Mouse (Mus musculus) lung, embryonic 15.5 days (tissue): Measurements from ENCODE around the gene Rnase9. TPM values are rescaled to one million over a fixed set of nuclear protein-coding genes. Genes with fewer than 3 reads are reported as not detected.
A peak's percentile ranks its signal among the peaks of the same experiment; 100 is the strongest.
"Not testable (repeated sequence)": the region's sequence is repeated elsewhere in the genome, so short reads cannot be mapped to it uniquely, and the experiment has no call there.

ENCODE experiments used
- ATAC-seq: fragments of 200-750 bp; cut with Nextera tagmentation; 2 replicates; pipeline ENCODE4 v1.8.0; 2017; ENCODE audit warnings: moderate number of reproducible peaks, borderline replicate concordance; ENCODE audit not compliant: low FRiP score, low TSS enrichment; ENCODE audit errors: extremely low read depth
- H3K27ac ChIP-seq: fragments of 300-500 bp; sonication (generic); 2 replicates; pipeline ENCODE4 v1.5.1; 2015; ENCODE audit warnings: moderate library complexity, mild to moderate bottlenecking, inconsistent platforms
- H3K27me3 ChIP-seq: fragments of 300-500 bp; sonication (generic); 2 replicates; pipeline ENCODE4 v1.6.1; 2015; ENCODE audit warnings: inconsistent platforms
- H3K36me3 ChIP-seq: fragments of 300-500 bp; sonication (generic); 2 replicates; pipeline ENCODE4 v1.6.1; 2015; ENCODE audit warnings: inconsistent platforms
- H3K4me1 ChIP-seq: fragments of 300-500 bp; sonication (generic); 2 replicates; pipeline ENCODE4 v1.6.1; 2015; ENCODE audit warnings: inconsistent platforms
- H3K4me2 ChIP-seq: fragments of 300-500 bp; sonication (generic); 2 replicates; pipeline ENCODE4 v1.6.1; 2015; ENCODE audit warnings: inconsistent platforms, mild to moderate bottlenecking, moderate library complexity
- H3K4me3 ChIP-seq: fragments of 300-500 bp; sonication (generic); 2 replicates; pipeline ENCODE4 v1.5.1; 2015; ENCODE audit warnings: mild to moderate bottlenecking, inconsistent platforms
- H3K9ac ChIP-seq: fragments of 300-500 bp; sonication (generic); 2 replicates; pipeline ENCODE4 v1.6.1; 2015; ENCODE audit warnings: inconsistent platforms
- H3K9me3 ChIP-seq: fragments of 300-500 bp; sonication (generic); 2 replicates; pipeline ENCODE4 v1.6.1; 2016; ENCODE audit warnings: inconsistent platforms
- WGBS: fragments of 180-500 bp; shearing (Covaris S2); methylation state at CpG from one replicate; pipeline ENCODE4 v1.1.7; 2015; 5-methylcytosine and 5-hydroxymethylcytosine counted together
- polyA plus RNA-seq: library from polyadenylated mRNA; unstranded; fragments of >200 nt; fragmentation: Nextera tagmentation; extraction: Ambion mirVana; gene quantifications from 2 replicates; pipeline ENCODE4 v1.2.1, GENCODE M21; 2015

The Rnase9 gene
- polyA plus RNA-seq, 1 experiment from 2014 or later, result not detected

DNA sequence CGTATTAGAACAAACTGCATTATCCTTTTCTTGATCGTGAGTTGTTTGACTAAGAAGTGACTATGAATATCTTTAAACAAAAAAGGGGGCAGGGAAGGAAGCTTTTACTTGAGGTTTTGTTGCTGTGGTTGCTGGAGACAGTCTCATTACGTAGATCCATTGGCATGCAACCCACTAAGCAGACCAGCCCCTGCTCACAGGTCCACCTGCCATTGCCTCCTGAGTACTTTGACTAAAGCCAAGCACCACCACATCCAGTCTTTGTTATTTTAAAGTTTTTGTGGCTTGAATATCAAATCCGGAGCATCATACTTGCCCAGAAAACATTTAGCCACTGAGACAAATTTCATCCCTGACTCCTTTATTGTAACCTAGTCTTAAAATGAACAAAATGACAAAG, 5.5 kb downstream of the Rnase9 start:
- no peak overlapping the region for H3K27ac ChIP-seq
- no peaks in the 10 kb centered on the region for H3K36me3 ChIP-seq
- ATAC-seq, result no peak
- WGBS, result 77% methylated on average over 4 of the region's 4 CpGs
- no peaks in the 10 kb centered on the region for H3K27me3 ChIP-seq
- H3K4me3 ChIP-seq, result no peak overlapping the region
- no peak overlapping the region for H3K9ac ChIP-seq
- no peaks in the 10 kb centered on the region for H3K4me1 ChIP-seq
- no peak overlapping the region for H3K4me2 ChIP-seq
- no peaks in the 10 kb centered on the region for H3K9me3 ChIP-seq

DNA sequence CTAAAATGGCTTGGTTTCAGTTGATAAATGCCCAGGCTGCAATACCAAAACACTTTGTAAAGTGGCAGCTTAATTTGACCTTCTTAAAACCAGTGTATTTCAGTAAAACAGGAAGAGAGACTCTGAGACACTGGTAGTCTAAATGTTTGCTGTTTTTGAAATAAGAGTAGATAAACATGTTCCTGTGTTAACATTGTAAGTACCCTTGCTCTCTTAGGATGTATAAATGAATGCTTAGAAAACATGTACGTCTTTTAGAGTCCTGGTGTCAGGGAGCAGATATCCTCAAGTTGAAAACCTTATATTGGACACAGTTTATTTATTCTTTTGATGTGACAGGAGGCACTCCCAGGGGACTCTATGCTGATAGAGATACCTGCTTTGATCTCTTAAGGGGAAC, 6.5 kb downstream of the Rnase9 start:
- ATAC-seq, result no peak
- no peaks in the 10 kb centered on the region for H3K4me1 ChIP-seq
- WGBS, result 26% methylated on average over 1 of the region's 1 CpGs
- H3K9ac ChIP-seq, result no peak overlapping the region
- H3K27ac ChIP-seq, result no peak overlapping the region
- no peak overlapping the region for H3K4me3 ChIP-seq
- H3K27me3 ChIP-seq, result no peaks in the 10 kb centered on the region
- H3K36me3 ChIP-seq, result no peaks in the 10 kb centered on the region
- no peaks in the 10 kb centered on the region for H3K9me3 ChIP-seq
- H3K4me2 ChIP-seq, result no peak overlapping the region

- H3K27ac ChIP-seq, result no peak overlapping the region
- H3K4me1 ChIP-seq, result no peaks in the 10 kb centered on the region
- H3K4me2 ChIP-seq, result no peak overlapping the region
- no peak overlapping the region for H3K4me3 ChIP-seq
- H3K36me3 ChIP-seq, result no peaks in the 10 kb centered on the region
- H3K9ac ChIP-seq, result no peak overlapping the region
- no peaks in the 10 kb centered on the region for H3K9me3 ChIP-seq
- no peak for ATAC-seq
- H3K27me3 ChIP-seq, result no peaks in the 10 kb centered on the region
- WGBS, result 61% methylated on average over 3 of the region's 3 CpGs
These were observed 14.1 kb downstream of the Rnase9 start for GRCm38 (mm10) chr14:51027387-51028155.

- no peak for ATAC-seq
These were observed 15.1 kb downstream of the Rnase9 start for GRCm38 (mm10) chr14:51026391-51027133.

DNA sequence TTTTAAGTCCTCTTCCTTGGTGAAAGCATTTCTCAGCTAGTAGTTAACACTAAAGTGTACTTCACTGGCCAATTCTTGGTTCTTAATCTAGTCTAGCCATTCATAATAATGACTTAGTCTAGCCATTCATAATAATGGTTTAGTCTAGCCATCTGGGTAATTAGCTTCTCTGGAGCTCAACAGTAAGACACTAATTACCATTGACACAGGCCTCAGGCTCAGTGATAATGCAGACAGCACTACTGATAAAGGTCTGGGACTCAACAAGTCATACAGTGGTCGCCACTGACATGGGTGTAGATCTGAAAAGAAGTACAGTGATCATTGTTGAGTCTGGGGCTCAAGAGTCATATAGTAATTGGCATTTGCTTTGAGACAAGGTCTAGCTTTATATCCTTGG, 16.8 kb downstream of the Rnase9 start:
- Histone ChIP-seq H3K36me3 (no peaks in the 10 kb centered on the region), H3K4me2 (no peak overlapping the region), H3K27ac (no peak overlapping the region), H3K27me3 (no peaks in the 10 kb centered on the region), H3K4me1 (no peaks in the 10 kb centered on the region), H3K9ac (no peak overlapping the region), H3K9me3 (no peaks in the 10 kb centered on the region), H3K4me3 (no peak overlapping the region)
- whole genome bisulfite sequencing, result 79% methylated on average over 1 of the region's 1 CpGs
- ATAC-seq, result no peak

More at GRCm38 (mm10) chr14:51026391-51027133, 15.1 kb downstream of the Rnase9 start:
- H3K9me3 ChIP-seq, result no peaks in the 10 kb centered on the region
- 40% methylated on average over 5 of the region's 5 CpGs for WGBS
- no peak overlapping the region for H3K9ac ChIP-seq
- H3K27me3 ChIP-seq, result no peaks in the 10 kb centered on the region
- H3K4me1 ChIP-seq, result no peaks in the 10 kb centered on the region
- no peak overlapping the region for H3K4me3 ChIP-seq
- no peaks in the 10 kb centered on the region for H3K36me3 ChIP-seq
- H3K4me2 ChIP-seq, result no peak overlapping the region
- H3K27ac ChIP-seq, result no peak overlapping the region

- H3K9ac ChIP-seq, result no peak overlapping the region
- no peak overlapping the region for H3K4me2 ChIP-seq
- no peak overlapping the region for H3K27ac ChIP-seq
- H3K27me3 ChIP-seq, result no peaks in the 10 kb centered on the region
- WGBS, result 74% methylated on average over 4 of the region's 4 CpGs
- ATAC-seq, result no peak
- no peaks in the 10 kb centered on the region for H3K9me3 ChIP-seq
- no peak overlapping the region for H3K4me3 ChIP-seq
- H3K36me3 ChIP-seq, result no peaks in the 10 kb centered on the region
- no peaks in the 10 kb centered on the region for H3K4me1 ChIP-seq
These were observed 18.2 kb downstream of the Rnase9 start for GRCm38 (mm10) chr14:51023457-51023856.

- Histone ChIP-seq H3K4me2 (no peak overlapping the region), H3K27ac (no peak overlapping the region), H3K36me3 (no peaks in the 10 kb centered on the region), H3K4me3 (no peak overlapping the region), H3K9me3 (no peaks in the 10 kb centered on the region), H3K4me1 (no peaks in the 10 kb centered on the region), H3K9ac (no peak overlapping the region), H3K27me3 (no peaks in the 10 kb centered on the region)
- ATAC-seq, result no peak
- 49% methylated on average over 3 of the region's 3 CpGs for WGBS
These were observed 24.4 kb downstream of the Rnase9 start for GRCm38 (mm10) chr14:51017256-51017655.

- H3K4me1 ChIP-seq, result no peaks in the 10 kb centered on the region
- no peak overlapping the region for H3K27ac ChIP-seq
- H3K27me3 ChIP-seq, result no peaks in the 10 kb centered on the region
- H3K4me2 ChIP-seq, result no peak overlapping the region
- ATAC-seq, result no peak
- H3K36me3 ChIP-seq, result no peaks in the 10 kb centered on the region
- H3K4me3 ChIP-seq, result no peak overlapping the region
- no peak overlapping the region for H3K9ac ChIP-seq
- no peaks in the 10 kb centered on the region for H3K9me3 ChIP-seq
These were observed 25.9 kb downstream of the Rnase9 start for GRCm38 (mm10) chr14:51015780-51016179.

- not testable (repeated sequence) for H3K9me3 ChIP-seq, H3K27me3 ChIP-seq, H3K9ac ChIP-seq, ATAC-seq, H3K36me3 ChIP-seq, H3K4me1 ChIP-seq, H3K27ac ChIP-seq, H3K4me2 ChIP-seq, H3K4me3 ChIP-seq
- WGBS, result 74% methylated on average over 3 of the region's 3 CpGs
These were observed 26.9 kb downstream of the Rnase9 start for GRCm38 (mm10) chr14:51014724-51015123.

GRCm38 (mm10) chr14:51009572-51009971, 32.1 kb downstream of the Rnase9 start:
- H3K4me3 ChIP-seq, result no peak overlapping the region

DNA sequence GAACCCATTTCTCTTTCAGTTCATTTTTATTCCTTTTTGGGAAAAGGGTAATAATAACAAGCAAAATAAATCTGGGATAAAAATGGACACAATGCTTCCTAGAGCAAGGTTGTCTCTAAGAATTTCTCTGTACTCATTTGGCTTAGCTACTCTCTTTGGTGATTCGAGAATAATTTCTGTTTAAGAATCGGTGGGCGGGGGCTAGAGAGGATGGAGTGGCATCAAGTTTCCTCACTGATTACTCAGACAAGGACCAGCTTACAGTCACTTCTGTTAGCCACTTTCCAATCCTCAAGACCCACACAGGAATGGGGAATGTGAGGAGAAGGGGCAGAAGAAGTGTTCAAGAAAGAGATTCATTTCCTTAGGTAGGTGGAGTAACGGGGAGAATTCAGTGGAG, 32.9 kb downstream of the Rnase9 start:
- H3K27me3 ChIP-seq, result no peaks in the 10 kb centered on the region
- no peaks in the 10 kb centered on the region for H3K36me3 ChIP-seq
- peak overlapping the region; percentile 94 for H3K27ac ChIP-seq
- no peak overlapping the region for H3K9ac ChIP-seq
- H3K4me1 ChIP-seq, result peaks cover 12% of the 10 kb centered on the region
- no peak overlapping the region for H3K4me3 ChIP-seq
- H3K4me2 ChIP-seq, result no peak overlapping the region; the same call in 1 of the 2 replicates
- H3K9me3 ChIP-seq, result no peaks in the 10 kb centered on the region
- 57% methylated on average over 4 of the region's 4 CpGs for WGBS
- ATAC-seq, result no peak

More at GRCm38 (mm10) chr14:51009572-51009971, 32.1 kb downstream of the Rnase9 start:
- 78% methylated on average over 6 of the region's 6 CpGs for whole genome bisulfite sequencing
- H3K4me1 ChIP-seq, result peaks cover 12% of the 10 kb centered on the region
- no peak overlapping the region for H3K9ac ChIP-seq
- no peaks in the 10 kb centered on the region for H3K36me3 ChIP-seq
- H3K27me3 ChIP-seq, result no peaks in the 10 kb centered on the region
- ATAC-seq, result no peak
- H3K4me2 ChIP-seq, result no peak overlapping the region
- no peaks in the 10 kb centered on the region for H3K9me3 ChIP-seq
- H3K27ac ChIP-seq, result peak overlapping the region; percentile 94
